Mouse (Mus musculus) ES-CJ7 (cell line): ENCODE results near the gene N4bp3.

ENCODE experiments used
- DNase-seq: peaks from one replicate; pipeline ENCODE4 v3.0.0; 2011; ENCODE audit warnings: low read depth, low spot score

N4bp3 gene

DNA sequence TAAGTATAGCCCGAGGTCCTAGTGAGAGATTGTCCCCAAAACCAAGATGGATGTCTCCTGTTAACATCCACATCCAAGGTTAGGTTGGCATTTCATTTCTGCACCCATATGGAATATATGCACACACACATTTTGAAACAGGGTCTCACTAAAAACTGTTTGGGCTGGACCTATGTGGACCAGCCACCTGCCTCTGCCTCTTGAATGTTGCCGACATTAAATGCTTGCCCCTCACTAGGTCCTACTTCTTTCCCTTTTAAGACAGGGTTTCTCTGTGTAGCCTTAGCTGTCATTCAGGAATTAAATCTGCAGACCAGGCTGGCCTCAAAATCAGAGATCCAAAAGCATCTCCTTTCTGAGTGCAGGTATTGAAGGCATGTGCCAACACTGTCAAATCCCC, 53.1 kb downstream of the N4bp3 start:
- DNase-seq = no peak

- DNase-seq = no peak
Measured at GRCm38 (mm10) chr11:51595459-51596083, 55.1 kb downstream of the N4bp3 start.

DNA sequence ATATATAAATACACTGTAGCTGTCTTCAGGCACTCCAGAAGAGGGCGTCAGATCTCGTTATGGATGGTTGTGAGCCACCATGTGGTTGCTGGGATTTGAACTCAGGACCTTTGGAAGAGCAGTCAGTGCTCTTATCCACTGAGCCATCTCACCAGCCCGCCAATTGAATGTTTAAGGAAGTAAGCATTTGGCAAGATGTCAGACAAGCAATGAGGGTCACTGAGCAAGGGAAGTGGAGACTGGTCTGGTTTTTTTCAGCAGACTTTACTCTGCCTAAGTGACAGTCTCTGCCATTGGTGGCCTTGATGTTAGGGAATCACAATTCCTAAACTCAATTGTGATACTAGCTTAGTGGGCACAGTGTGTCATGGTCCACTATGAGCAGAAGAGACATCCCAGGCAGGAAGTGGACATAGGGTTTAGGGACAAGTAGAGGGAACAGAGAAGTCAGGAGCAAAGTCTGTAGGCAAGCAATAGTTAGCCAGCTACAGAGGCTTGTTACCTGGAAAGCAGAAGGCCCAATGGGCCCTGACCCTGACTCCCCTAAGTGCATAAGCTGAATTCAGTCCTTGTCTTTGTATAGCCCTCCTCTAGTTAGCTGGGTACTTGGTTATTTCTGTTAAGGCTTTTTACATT, 55.8 kb downstream of the N4bp3 start:
- DNase-seq = no peak

DNA sequence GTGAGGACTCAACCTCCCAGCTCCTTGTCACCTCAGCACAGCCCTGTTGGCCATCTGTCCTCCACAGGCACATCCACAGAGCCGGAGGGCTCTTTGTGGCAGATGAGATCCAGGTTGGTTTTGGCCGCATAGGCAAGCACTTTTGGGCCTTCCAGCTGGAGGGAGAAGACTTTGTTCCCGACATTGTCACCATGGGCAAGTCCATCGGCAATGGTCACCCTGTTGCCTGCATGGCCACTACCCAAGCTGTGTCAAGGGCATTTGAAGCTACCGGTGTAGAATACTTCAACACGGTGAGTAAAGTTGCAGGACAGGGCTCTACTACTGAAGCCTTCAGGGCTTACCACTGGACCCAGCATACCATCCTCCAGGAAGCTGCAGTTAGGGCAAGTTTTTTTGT, 56.8 kb downstream of the N4bp3 start:
- no peak for DNase-seq

DNA sequence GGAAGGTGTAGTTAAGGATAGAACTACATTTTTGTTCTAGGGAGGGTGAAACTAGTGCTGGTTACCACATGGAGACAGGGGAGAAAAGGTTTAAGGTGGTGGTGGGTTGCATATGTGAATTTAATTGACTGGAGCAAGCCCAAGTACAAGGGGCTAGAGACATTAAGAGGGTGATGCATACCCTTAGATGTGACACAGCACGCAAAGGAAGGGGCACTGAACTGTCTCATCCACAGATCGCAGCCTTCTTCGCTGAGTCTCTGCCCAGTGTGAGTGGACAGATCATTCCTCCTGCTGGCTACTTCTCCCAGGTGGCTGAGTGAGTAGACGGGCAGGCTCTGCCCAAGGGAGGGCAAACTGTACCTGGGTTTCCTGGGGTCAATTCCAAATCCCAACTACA, 57.3 kb downstream of the N4bp3 start:
- no peak for DNase-seq
